Mouse (Mus musculus) MEL (cell line): ENCODE measurements around the gene Topbp1.

Experiments
- BHLHE40 ChIP-seq: IDR thresholded peaks from 2 replicates; pipeline ENCODE4 v1.6.1; 2012; ENCODE audit warnings: low read depth, mild to moderate bottlenecking, inconsistent platforms, low read length, improper control_type of control experiment, borderline replicate concordance
- CHD2 ChIP-seq: IDR thresholded peaks from 2 replicates; pipeline ENCODE4 v1.6.1; 2011; ENCODE audit warnings: low read length, improper control_type of control experiment
- CTCF ChIP-seq, 3 experiments: IDR thresholded peaks in 2 of 3; conservative IDR thresholded peaks in 1 of 3; 2 replicates each; pipeline ENCODE4 v1.5.1; 2011 to 2012; ENCODE audit warnings: low read length in 3 of 3, low read depth in 2 of 3, mild to moderate bottlenecking in 2 of 3, improper control_type of control experiment in 1 of 3, inconsistent platforms in 1 of 3, mixed read lengths in 1 of 3, moderate library complexity in 1 of 3; ENCODE audit not compliant: control insufficient read depth in 1 of 3, insufficient read depth in 1 of 3, poor library complexity in 1 of 3, severe bottlenecking in 1 of 3
- E2F4 ChIP-seq: IDR thresholded peaks from 2 replicates; pipeline ENCODE4 v1.6.1; 2011; ENCODE audit warnings: low read depth, low read length, improper control_type of control experiment, borderline replicate concordance
- EP300 ChIP-seq, 2 experiments: IDR thresholded peaks; 2 replicates each; pipeline ENCODE4 v1.6.1; 2011; ENCODE audit warnings: improper control_type of control experiment in 2 of 2, low read length in 2 of 2, low read depth in 1 of 2, mild to moderate bottlenecking in 1 of 2
- GABPA ChIP-seq: IDR thresholded peaks from 2 replicates; pipeline ENCODE4 v1.6.1; 2012; ENCODE audit warnings: low read depth, mild to moderate bottlenecking, inconsistent platforms, low read length, improper control_type of control experiment, moderate library complexity
- GATA1 ChIP-seq: IDR thresholded peaks from 2 replicates; pipeline ENCODE4 v1.6.1; 2011; ENCODE audit warnings: low read depth, low read length, improper control_type of control experiment
- MAFK ChIP-seq: IDR thresholded peaks from 2 replicates; pipeline ENCODE4 v1.6.1; 2011; ENCODE audit warnings: low read depth, mild to moderate bottlenecking, low read length, improper control_type of control experiment, borderline replicate concordance
- MAZ ChIP-seq: IDR thresholded peaks from 2 replicates; pipeline ENCODE4 v1.6.1; 2012; ENCODE audit warnings: low read depth, mild to moderate bottlenecking, inconsistent platforms, low read length, improper control_type of control experiment
- MYC ChIP-seq: IDR thresholded peaks from 2 replicates; pipeline ENCODE4 v1.6.1; 2011; ENCODE audit warnings: low read depth, mild to moderate bottlenecking, low read length, improper control_type of control experiment, moderate library complexity
- POLR2A ChIP-seq, 2 experiments: IDR thresholded peaks; 2 replicates each; pipeline ENCODE4 v1.6.1; 2011 to 2012; ENCODE audit warnings: low read length in 2 of 2, mild to moderate bottlenecking in 2 of 2, control low read depth in 1 of 2, improper control_type of control experiment in 1 of 2, low read depth in 1 of 2, moderate library complexity in 1 of 2; ENCODE audit not compliant: control insufficient read depth in 1 of 2, insufficient read depth in 1 of 2, poor library complexity in 1 of 2
- RCOR1 ChIP-seq: IDR thresholded peaks from 2 replicates; pipeline ENCODE4 v1.6.1; 2012; ENCODE audit warnings: low read depth, mild to moderate bottlenecking, inconsistent platforms, low read length, improper control_type of control experiment
- TCF12 ChIP-seq: IDR thresholded peaks from 2 replicates; pipeline ENCODE4 v1.6.1; 2014; ENCODE audit warnings: low read depth, mild to moderate bottlenecking, inconsistent platforms, low read length, improper control_type of control experiment, moderate library complexity
- ZNF384 ChIP-seq: IDR thresholded peaks from 2 replicates; pipeline ENCODE4 v1.6.1; 2012; ENCODE audit warnings: low read depth, mild to moderate bottlenecking, inconsistent platforms, low read length, improper control_type of control experiment

- TF ChIP-seq ZNF384 (no peak), CTCF (IDR thresholded peaks at IDR 0.05 in 2 of 3, conservative IDR thresholded peaks at IDR 0.05 in 1 of 3; ENCODE audit: control insufficient read depth in 1 of 3, insufficient read depth in 1 of 3, low read depth in 2 of 3, low read length in 3 of 3, poor library complexity in 1 of 3, severe bottlenecking in 1 of 3) (no peak), GATA1 (no peak), MYC (no peak), POLR2A (IDR thresholded peaks at IDR 0.05; ENCODE audit: control insufficient read depth in 1 of 2, insufficient read depth in 1 of 2, low read depth in 1 of 2, low read length in 2 of 2, poor library complexity in 1 of 2) (no peak), MAFK (no peak), GABPA (no peak), EP300 (IDR thresholded peaks at IDR 0.05; ENCODE audit: low read depth in 1 of 2, low read length in 2 of 2) (no peak), CHD2 (no peak), RCOR1 (no peak), BHLHE40 (no peak), MAZ (no peak), E2F4 (no peak), TCF12 (no peak)
Observed at GRCm38 (mm10) chr9:103309832-103310231, 4.8 kb downstream of the Topbp1 start.
